12 mouse cellular contexts compared by ENCODE assay signal in genomic region chr10:70132714-70133113, GRCm38 (mm10). TPM values are rescaled to one million over a fixed set of nuclear protein-coding genes. Genes with fewer than 3 reads are reported as not detected.
DNase-seq lines count a peak whose midpoint lies in the region; ATAC-seq and TF ChIP-seq lines count a peak whose summit lies in the region.
"Had no signal": no experiment of that assay in that cellular context is flagged by ENCODE, and none has a peak within 500 bp of the region (broad histone marks: within the 10 kb centered on the region; RNA-seq: fewer than 3 reads in every experiment).

No protein-coding gene starts in this region.

- no peak for TF ChIP-seq CTCF in MEL (IDR thresholded peaks at IDR 0.05 in 2 of 3, conservative IDR thresholded peaks at IDR 0.05 in 1 of 3; ENCODE audit: control insufficient read depth in 1 of 3, insufficient read depth in 1 of 3, low read depth in 2 of 3, low read length in 3 of 3, poor library complexity in 1 of 3, severe bottlenecking in 1 of 3)

- 32% methylated on average over 6 of the region's 6 CpGs for WGBS in heart, embryonic 15.5 days
- 88% methylated on average over 6 of the region's 6 CpGs for WGBS in midbrain, embryonic 15.5 days

- H3K4me2 ChIP-seq in heart, embryonic 15.5 days: peak overlapping the region; percentile 31
- H3K4me2 ChIP-seq in midbrain, embryonic 15.5 days: no peak overlapping the region
- H3K4me2 ChIP-seq: kidney, embryonic 15.5 days had no signal

- no peak for TF ChIP-seq EP300 in MEL (IDR thresholded peaks at IDR 0.05; ENCODE audit: low read depth in 1 of 2, low read length in 2 of 2)

- H3K27me3 ChIP-seq in heart, embryonic 15.5 days: no peaks in the 10 kb centered on the region
- no peaks in the 10 kb centered on the region for H3K27me3 ChIP-seq in MEL (ENCODE audit: control insufficient read depth in 1 of 2, insufficient read depth in 2 of 2, low read length in 2 of 2)
- no peaks in the 10 kb centered on the region for H3K27me3 ChIP-seq in megakaryocyte, embryonic 14.5 days (replicated peaks)
- no peaks in the 10 kb centered on the region for H3K27me3 ChIP-seq in midbrain, embryonic 15.5 days (replicated peaks)
- H3K27me3 ChIP-seq: kidney, embryonic 15.5 days had no signal

- TF ChIP-seq POLR2A in MEL (IDR thresholded peaks at IDR 0.05; ENCODE audit: control insufficient read depth in 1 of 2, insufficient read depth in 1 of 2, low read depth in 1 of 2, low read length in 2 of 2, poor library complexity in 1 of 2): no peak

- no peaks in the 10 kb centered on the region for H3K9me3 ChIP-seq in heart, embryonic 15.5 days (replicated peaks)
- no peaks in the 10 kb centered on the region for H3K9me3 ChIP-seq in MEL (replicated peaks; ENCODE audit: insufficient read depth, low read length)
- no peaks in the 10 kb centered on the region; the same call in 1 of the 2 replicates for H3K9me3 ChIP-seq in megakaryocyte, embryonic 14.5 days
- H3K9me3 ChIP-seq in midbrain, embryonic 15.5 days: no peaks in the 10 kb centered on the region
- H3K9me3 ChIP-seq: kidney, embryonic 15.5 days had no signal

- H3K36me3 ChIP-seq in heart, embryonic 15.5 days: no peaks in the 10 kb centered on the region
- peaks cover 0 to 53% of the 10 kb centered on the region in 2 experiments; a peak in 2 of 4 replicates for H3K36me3 ChIP-seq in MEL (ENCODE audit: control insufficient read depth in 1 of 2, insufficient read depth in 2 of 2, low read length in 2 of 2)
- H3K36me3 ChIP-seq in megakaryocyte, embryonic 14.5 days (replicated peaks; ENCODE audit: low read length): peaks cover 55% of the 10 kb centered on the region
- H3K36me3 ChIP-seq in midbrain, embryonic 15.5 days (replicated peaks): no peaks in the 10 kb centered on the region
- H3K36me3 ChIP-seq: kidney, embryonic 15.5 days had no signal

- ATAC-seq in heart, embryonic 15.5 days (replicated peaks; ENCODE audit: insufficient number of reproducible peaks, insufficient read depth, low FRiP score, low read depth): no peak
- no peak for ATAC-seq in midbrain, embryonic 15.5 days (replicated peaks)

- H3K79me2 ChIP-seq in MEL (ENCODE audit: control insufficient read depth, insufficient read depth, low read length, poor library complexity): peaks cover 28% of the 10 kb centered on the region

- H3K4me1 ChIP-seq in heart, embryonic 15.5 days (replicated peaks): peaks cover 55% of the 10 kb centered on the region
- peaks cover 4 to 60% of the 10 kb centered on the region in 2 experiments for H3K4me1 ChIP-seq in MEL (ENCODE audit: control insufficient read depth in 1 of 2, insufficient read depth in 2 of 2, low read length in 2 of 2)
- H3K4me1 ChIP-seq in megakaryocyte, embryonic 14.5 days: peaks cover 64% of the 10 kb centered on the region
- peaks cover 5% of the 10 kb centered on the region; the same call in 1 of the 2 replicates for H3K4me1 ChIP-seq in midbrain, embryonic 15.5 days

- H3K4me3 ChIP-seq in heart, embryonic 15.5 days: no peak overlapping the region
- 0 out of 4 replicates have a peak overlapping the region, but pooled peaks of 1 of the 2 experiments have one; percentile 16 for H3K4me3 ChIP-seq in MEL (ENCODE audit: control insufficient read depth in 1 of 2, insufficient read depth in 1 of 2, low read depth in 2 of 2, low read length in 2 of 2)
- H3K4me3 ChIP-seq in megakaryocyte, embryonic 14.5 days (replicated peaks): peak overlapping the region; percentile 42
- H3K4me3 ChIP-seq in midbrain, embryonic 15.5 days: no peak overlapping the region
- H3K4me3 ChIP-seq: kidney, embryonic 15.5 days had no signal

- TF ChIP-seq RAD21 in MEL (IDR thresholded peaks at IDR 0.05; ENCODE audit: low read depth, low read length): no peak

- no peak for DNase-seq in heart, adult 9 months (ENCODE audit: low spot score in 2 of 2)
- DNase-seq in MEL (ENCODE audit: low read depth, low spot score): peak; percentile 69
- DNase-seq in induced T-regulatory cell, adult 2 months (ENCODE audit: low read depth): peak; percentile 32
- DNase-seq in right cerebral cortex, postnatal 36 days (ENCODE audit: low spot score in 2 of 2): no peak
- DNase-seq: adrenal gland, postnatal 25 days; cerebellum, adult 11 months; left cerebral cortex, postnatal 4 days; spleen, adult 18-20 months had no signal

- peak overlapping the region; percentile 86 for H3K27ac ChIP-seq in heart, embryonic 15.5 days
- H3K27ac ChIP-seq in MEL (ENCODE audit: control insufficient read depth, low read depth, low read length): peak overlapping the region; percentile 99
- H3K27ac ChIP-seq in midbrain, embryonic 15.5 days: no peak overlapping the region
- H3K27ac ChIP-seq: kidney, embryonic 15.5 days had no signal

- H3K9ac ChIP-seq in heart, embryonic 15.5 days: no peak overlapping the region
- peak overlapping the region; percentile 56 for H3K9ac ChIP-seq in MEL (ENCODE audit: control insufficient read depth, low read depth, low read length, poor library complexity, severe bottlenecking)
- H3K9ac ChIP-seq in midbrain, embryonic 15.5 days: no peak overlapping the region
- H3K9ac ChIP-seq: kidney, embryonic 15.5 days had no signal

TF ChIP-seq in MEL, 35 proteins besides CTCF, POLR2A, EP300 and RAD21:
- TF ChIP-seq SIN3A (IDR thresholded peaks at IDR 0.05; ENCODE audit: low read length) (no peak), RCOR1 (IDR thresholded peaks at IDR 0.05; ENCODE audit: low read depth, low read length) (no peak), ELF1 (IDR thresholded peaks at IDR 0.05; ENCODE audit: low read depth, low read length) (no peak), ZKSCAN1 (IDR thresholded peaks at IDR 0.05; ENCODE audit: low read depth, low read length) (no peak), NELFE (IDR thresholded peaks at IDR 0.05; ENCODE audit: low read depth, low read length) (no peak), TCF12 (IDR thresholded peaks at IDR 0.05; ENCODE audit: low read depth, low read length) (no peak), NRF1 (IDR thresholded peaks at IDR 0.05; ENCODE audit: insufficient read depth, low read depth, low read length, poor library complexity, severe bottlenecking) (no peak), CHD1 (IDR thresholded peaks at IDR 0.05; ENCODE audit: low read depth, low read length) (no peak), JUND (IDR thresholded peaks at IDR 0.05; ENCODE audit: low read depth, low read length) (no peak), MEF2A (IDR thresholded peaks at IDR 0.05; ENCODE audit: extremely low read depth, insufficient replicate concordance, low read depth, low read length, poor library complexity, severe bottlenecking) (no peak), MAZ (IDR thresholded peaks at IDR 0.05; ENCODE audit: low read depth, low read length) (no peak), MYB (IDR thresholded peaks at IDR 0.05; ENCODE audit: low read depth, low read length) (no peak), CHD2 (IDR thresholded peaks at IDR 0.05; ENCODE audit: low read length) (no peak), TBP (IDR thresholded peaks at IDR 0.05; ENCODE audit: low read depth, low read length) (no peak), ZC3H11A (IDR thresholded peaks at IDR 0.05; ENCODE audit: low read depth, low read length) (no peak), MAX (IDR thresholded peaks at IDR 0.05; ENCODE audit: low read length) (no peak), E2F4 (IDR thresholded peaks at IDR 0.05; ENCODE audit: borderline replicate concordance, low read depth, low read length) (no peak)

RNA-seq across cellular contexts. Expression of gene Ccdc6, which starts 35.8 kb away (rescaled TPM):
- 13.8 and 15.7 TPM in 2 replicates for polyA plus RNA-seq in heart, embryonic 15.5 days (2015; fragmentation: Nextera tagmentation; extraction: Ambion mirVana)
- total RNA-seq in MEL (2012; rRNA removed): 25.4 and 28.6 TPM in 2 replicates
- 100 to 1,000 TPM in 1 of 2 experiments, 10 to 100 TPM in 1; 42.0 to 143 TPM for polyA plus RNA-seq in MEL (2012; ENCODE audit: insufficient read depth in 1 of 2, insufficient read length in 2 of 2, low read depth in 1 of 2, low replicate concordance in 2 of 2, missing spikeins in 1 of 2)
- polyA plus RNA-seq in megakaryocyte, embryonic 14.5 days (2012; ENCODE audit: insufficient read depth, low replicate concordance): 12.2 and 12.4 TPM in 2 replicates
- polyA plus RNA-seq in midbrain, embryonic 15.5 days (2015; fragmentation: Nextera tagmentation; extraction: Ambion mirVana): 23.3 and 25.3 TPM in 2 replicates

Comparison
In these comparisons a context has a peak if more than half of its experiments do, and no peak if none do; other contexts are left out.
1. DNase-seq: peak in MEL (single experiment) and induced T-regulatory cell, adult 2 months (single experiment); none in heart, adult 9 months (0 of 2) and right cerebral cortex, postnatal 36 days (0 of 2).